Mouse (Mus musculus) hindbrain, embryonic 13.5 days (tissue): ENCODE data around the gene Prlr. TPM values are rescaled to one million over a fixed set of nuclear protein-coding genes. Genes with fewer than 3 reads are reported as not detected.

Experiments used
- ATAC-seq: fragments of 200-750 bp; cut with Nextera tagmentation; 2 replicates; pipeline ENCODE4 v1.8.0; 2017; ENCODE audit warnings: moderate TSS enrichment; ENCODE audit not compliant: low FRiP score
- H3K27ac ChIP-seq: fragments of 300-500 bp; sonication (generic); 2 replicates; pipeline ENCODE4 v1.5.1; 2015; ENCODE audit warnings: inconsistent platforms, mild to moderate bottlenecking, moderate library complexity
- H3K27me3 ChIP-seq: fragments of 300-500 bp; sonication (generic); 2 replicates; pipeline ENCODE4 v1.6.1; 2015; ENCODE audit warnings: mild to moderate bottlenecking, inconsistent platforms
- H3K36me3 ChIP-seq: fragments of 300-500 bp; sonication (generic); 2 replicates; pipeline ENCODE4 v1.6.1; 2015; ENCODE audit warnings: mild to moderate bottlenecking, inconsistent platforms
- H3K4me1 ChIP-seq: fragments of 300-500 bp; sonication (generic); replicated peaks from 2 replicates; pipeline ENCODE4 v1.6.1; 2015; ENCODE audit warnings: inconsistent platforms
- H3K4me2 ChIP-seq: fragments of 300-500 bp; sonication (generic); 2 replicates; pipeline ENCODE4 v1.6.1; 2015; ENCODE audit warnings: inconsistent platforms, mild to moderate bottlenecking, moderate library complexity
- H3K4me3 ChIP-seq: fragments of 300-500 bp; sonication (generic); 2 replicates; pipeline ENCODE4 v1.5.1; 2015; ENCODE audit warnings: mild to moderate bottlenecking, inconsistent platforms
- H3K9ac ChIP-seq: fragments of 300-500 bp; sonication (generic); 2 replicates; pipeline ENCODE4 v1.6.1; 2015; ENCODE audit warnings: mild to moderate bottlenecking, inconsistent platforms
- H3K9me3 ChIP-seq: fragments of 300-500 bp; sonication (generic); 2 replicates; pipeline ENCODE4 v1.6.1; 2016; ENCODE audit warnings: inconsistent platforms
- WGBS: fragments of 180-500 bp; shearing (Covaris S2); methylation state at CpG from one replicate; pipeline ENCODE4 v1.1.7; 2015; 5-methylcytosine and 5-hydroxymethylcytosine counted together
- polyA plus RNA-seq: library from polyadenylated mRNA; unstranded; fragments of >200 nt; fragmentation: Nextera tagmentation; extraction: Ambion mirVana; gene quantifications from 2 replicates; pipeline ENCODE4 v1.2.1, GENCODE M21; 2015

The Prlr gene
- polyA plus RNA-seq, 1 experiment from 2014 or later, result 0.75 TPM

DNA sequence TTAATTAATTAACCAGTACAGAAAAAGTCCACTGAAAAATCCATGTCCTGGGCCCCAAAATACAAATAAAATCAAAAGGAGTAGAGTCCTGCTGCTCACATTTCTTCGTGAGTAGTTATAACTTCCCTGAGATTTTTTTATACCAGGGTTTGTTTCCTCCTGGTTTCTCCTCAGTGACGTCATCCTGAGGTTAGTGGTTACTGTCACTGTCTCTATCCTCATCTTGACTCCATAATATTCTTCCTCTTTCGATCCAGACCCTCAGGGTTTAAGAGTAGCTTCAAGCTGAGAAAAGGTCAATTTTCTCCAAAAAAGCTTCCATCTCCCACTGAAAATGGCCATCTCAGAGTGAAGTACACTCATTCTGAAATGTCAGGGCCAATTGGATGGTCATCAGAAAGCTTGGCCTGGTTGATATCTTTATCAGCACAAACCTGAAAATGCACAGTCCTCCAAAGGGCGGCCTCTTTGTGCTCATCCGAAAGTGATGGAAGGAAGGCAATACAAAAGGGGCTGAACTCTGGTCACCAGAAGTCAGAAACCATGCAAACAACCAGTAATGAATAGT lies 63.3 kb downstream of the Prlr start:
- Histone ChIP-seq H3K36me3 (no peaks in the 10 kb centered on the region), H3K4me2 (no peak overlapping the region), H3K9ac (no peak overlapping the region), H3K27me3 (no peaks in the 10 kb centered on the region), H3K27ac (no peak overlapping the region), H3K4me1 (no peaks in the 10 kb centered on the region), H3K9me3 (no peaks in the 10 kb centered on the region), H3K4me3 (no peak overlapping the region)
- no peak for ATAC-seq
- 91% methylated on average over 5 of the region's 5 CpGs for WGBS

- H3K4me3 ChIP-seq, result no peak overlapping the region
Measured at GRCm38 (mm10) chr15:10242250-10242649, 65.2 kb downstream of the Prlr start.

DNA sequence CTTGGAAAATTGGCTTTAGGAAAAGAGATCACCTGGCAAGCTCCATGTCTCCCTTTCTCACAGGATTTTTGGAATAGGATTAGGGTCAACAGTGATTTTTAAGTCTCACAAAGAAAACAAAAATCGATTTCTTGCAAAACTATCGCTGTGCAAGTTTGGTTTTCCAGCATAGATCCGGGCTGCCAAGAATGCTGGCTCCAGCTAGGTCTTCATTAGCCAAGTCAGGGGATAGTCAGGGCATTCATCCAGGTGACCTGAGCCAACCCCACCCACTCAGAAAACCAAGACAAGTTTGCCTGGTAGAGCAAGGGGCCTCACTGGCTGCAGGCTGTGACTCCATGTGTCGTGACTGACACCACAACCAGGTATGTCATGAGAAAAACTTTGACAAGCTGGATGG lies 72.2 kb downstream of the Prlr start:
- no peaks in the 10 kb centered on the region for H3K9me3 ChIP-seq
- H3K4me2 ChIP-seq, result no peak overlapping the region
- no peaks in the 10 kb centered on the region for H3K4me1 ChIP-seq
- H3K4me3 ChIP-seq, result no peak overlapping the region
- WGBS, result 94% methylated on average over 4 of the region's 4 CpGs
- H3K9ac ChIP-seq, result no peak overlapping the region
- ATAC-seq, result no peak
- no peaks in the 10 kb centered on the region for H3K36me3 ChIP-seq
- H3K27ac ChIP-seq, result no peak overlapping the region
- H3K27me3 ChIP-seq, result no peaks in the 10 kb centered on the region

More at GRCm38 (mm10) chr15:10242250-10242649, 65.2 kb downstream of the Prlr start:
- Histone ChIP-seq H3K4me1 (no peaks in the 10 kb centered on the region), H3K9ac (no peak overlapping the region), H3K9me3 (no peaks in the 10 kb centered on the region), H3K27me3 (no peaks in the 10 kb centered on the region), H3K27ac (no peak overlapping the region), H3K36me3 (no peaks in the 10 kb centered on the region), H3K4me2 (no peak overlapping the region)
- ATAC-seq, result no peak

DNA sequence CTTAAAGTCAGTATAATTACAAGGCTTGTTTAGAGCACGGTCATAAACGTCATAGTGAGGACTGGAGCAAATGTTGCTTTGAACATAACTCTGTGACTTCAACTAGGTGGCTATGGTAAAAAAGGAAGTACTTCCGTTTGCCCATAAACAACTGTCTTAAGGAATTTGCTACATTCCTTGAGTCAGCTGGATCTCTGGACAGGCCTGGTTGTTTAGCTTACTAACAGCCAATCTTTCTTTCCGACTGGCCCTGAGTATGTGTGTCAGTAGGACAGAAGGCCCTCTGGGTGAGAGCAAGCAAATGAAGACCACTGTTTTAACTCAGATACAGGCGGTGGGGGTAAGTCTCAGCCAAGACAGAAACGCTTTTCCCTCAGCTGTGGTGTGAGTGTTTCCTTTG lies 73.7 kb downstream of the Prlr start:
- Histone ChIP-seq H3K27me3 (no peaks in the 10 kb centered on the region), H3K36me3 (no peaks in the 10 kb centered on the region), H3K27ac (no peak overlapping the region), H3K4me1 (no peaks in the 10 kb centered on the region), H3K9me3 (no peaks in the 10 kb centered on the region), H3K9ac (no peak overlapping the region), H3K4me3 (no peak overlapping the region), H3K4me2 (no peak overlapping the region)
- WGBS, result 88% methylated on average over 6 of the region's 6 CpGs
- no peak for ATAC-seq

GRCm38 (mm10) chr15:10252526-10252925 lies 75.5 kb downstream of the Prlr start:
- H3K36me3 ChIP-seq, result no peaks in the 10 kb centered on the region
- H3K4me1 ChIP-seq, result no peaks in the 10 kb centered on the region
- no peaks in the 10 kb centered on the region for H3K9me3 ChIP-seq
- H3K27me3 ChIP-seq, result no peaks in the 10 kb centered on the region
- H3K9ac ChIP-seq, result no peak overlapping the region
- WGBS, result 43% methylated on average over 1 of the region's 1 CpGs
- no peak overlapping the region for H3K4me2 ChIP-seq
- no peak overlapping the region for H3K4me3 ChIP-seq
- no peak overlapping the region for H3K27ac ChIP-seq
- ATAC-seq, result no peak

DNA sequence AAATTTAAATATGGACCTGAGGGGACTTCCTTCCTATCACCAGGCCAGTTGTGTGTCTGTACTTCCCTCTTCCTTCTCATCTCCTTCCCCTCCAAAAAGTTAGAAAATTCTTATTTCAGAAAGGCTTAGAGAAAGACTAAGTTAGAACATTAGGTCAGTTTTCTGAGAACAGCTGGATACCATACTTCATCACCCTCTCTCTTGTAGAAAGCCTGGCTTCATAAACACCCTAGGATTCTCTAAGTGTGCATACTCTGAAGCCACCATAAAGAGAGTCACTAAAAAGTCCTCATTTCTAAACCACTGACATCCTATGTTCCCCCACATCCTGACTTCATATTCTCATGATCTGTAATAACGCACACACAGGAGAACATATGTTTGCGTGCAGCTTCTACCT lies 85.2 kb downstream of the Prlr start:
- Histone ChIP-seq H3K27ac (no peak overlapping the region), H3K36me3 (no peaks in the 10 kb centered on the region), H3K4me2 (no peak overlapping the region), H3K4me1 (no peaks in the 10 kb centered on the region), H3K4me3 (no peak overlapping the region), H3K27me3 (no peaks in the 10 kb centered on the region), H3K9me3 (no peaks in the 10 kb centered on the region), H3K9ac (no peak overlapping the region)
- ATAC-seq, result no peak
- WGBS, result 96% methylated on average over 2 of the region's 2 CpGs

- no peak overlapping the region for H3K27ac ChIP-seq
- H3K9me3 ChIP-seq, result no peaks in the 10 kb centered on the region
- no peak overlapping the region for H3K9ac ChIP-seq
- WGBS, result 93% methylated on average over 1 of the region's 1 CpGs
- no peaks in the 10 kb centered on the region for H3K36me3 ChIP-seq
- H3K27me3 ChIP-seq, result no peaks in the 10 kb centered on the region
- no peak overlapping the region for H3K4me2 ChIP-seq
- ATAC-seq, result no peak
- H3K4me1 ChIP-seq, result no peaks in the 10 kb centered on the region
- H3K4me3 ChIP-seq, result no peak overlapping the region
Measured at GRCm38 (mm10) chr15:10262641-10263040, 85.6 kb downstream of the Prlr start.

DNA sequence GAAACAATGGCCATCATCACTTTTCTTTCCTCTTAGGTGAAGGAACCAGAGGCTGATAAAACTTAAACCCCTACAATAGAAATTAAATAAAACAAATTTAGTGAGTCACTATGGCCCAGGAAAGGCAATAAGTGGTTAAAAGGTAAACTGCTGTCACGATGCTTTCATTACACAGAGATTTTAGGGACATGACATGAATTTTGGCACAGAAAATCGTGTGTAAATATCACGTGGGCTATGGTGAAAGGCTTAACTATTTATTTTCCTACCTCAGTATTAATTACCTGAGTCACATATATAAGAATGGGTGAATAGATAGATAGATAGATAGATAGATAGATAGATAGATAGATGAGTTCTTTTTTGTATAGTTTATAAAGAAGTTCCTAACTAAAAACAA lies 86.4 kb downstream of the Prlr start:
- no peak overlapping the region for H3K4me2 ChIP-seq
- no peaks in the 10 kb centered on the region for H3K27me3 ChIP-seq
- no peak overlapping the region for H3K27ac ChIP-seq
- H3K9ac ChIP-seq, result no peak overlapping the region
- 81% methylated on average over 3 of the region's 3 CpGs for WGBS
- ATAC-seq, result no peak
- H3K9me3 ChIP-seq, result no peaks in the 10 kb centered on the region
- no peaks in the 10 kb centered on the region for H3K4me1 ChIP-seq
- no peaks in the 10 kb centered on the region for H3K36me3 ChIP-seq
- no peak overlapping the region for H3K4me3 ChIP-seq

- H3K36me3 ChIP-seq, result no peaks in the 10 kb centered on the region
- no peaks in the 10 kb centered on the region for H3K27me3 ChIP-seq
- ATAC-seq, result no peak
- H3K4me3 ChIP-seq, result no peak overlapping the region
- H3K4me1 ChIP-seq, result no peaks in the 10 kb centered on the region
- no peaks in the 10 kb centered on the region for H3K9me3 ChIP-seq
- H3K27ac ChIP-seq, result no peak overlapping the region
- H3K4me2 ChIP-seq, result no peak overlapping the region
- H3K9ac ChIP-seq, result no peak overlapping the region
- 83% methylated on average over 5 of the region's 5 CpGs for WGBS
Measured at GRCm38 (mm10) chr15:10264885-10265284, 87.8 kb downstream of the Prlr start.

DNA sequence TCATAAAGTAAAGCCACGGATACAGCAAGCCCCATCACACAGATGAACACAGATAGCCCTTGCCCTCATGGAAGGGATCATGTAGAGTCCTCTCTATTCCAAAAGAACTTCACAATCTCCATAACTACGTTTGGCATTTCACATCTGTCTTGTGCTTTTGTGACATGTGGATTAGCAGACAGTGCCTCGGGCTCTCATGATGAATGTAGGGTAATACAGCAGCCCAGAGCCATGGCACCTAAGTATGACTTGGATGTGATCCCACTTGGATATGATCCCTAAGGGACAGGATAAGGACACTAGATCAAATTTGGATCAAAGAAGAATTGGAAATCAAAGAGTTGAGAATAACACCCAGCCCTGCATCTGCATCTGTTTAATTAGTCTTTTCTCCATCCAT lies 90.2 kb downstream of the Prlr start:
- no peak overlapping the region for H3K27ac ChIP-seq
- 66% methylated on average over 3 of the region's 3 CpGs for WGBS
- no peak overlapping the region for H3K9ac ChIP-seq
- no peaks in the 10 kb centered on the region for H3K36me3 ChIP-seq
- no peaks in the 10 kb centered on the region for H3K4me1 ChIP-seq
- no peak overlapping the region for H3K4me2 ChIP-seq
- H3K27me3 ChIP-seq, result no peaks in the 10 kb centered on the region
- H3K9me3 ChIP-seq, result no peaks in the 10 kb centered on the region
- no peak overlapping the region for H3K4me3 ChIP-seq
- no peak for ATAC-seq

GRCm38 (mm10) chr15:10276386-10276785 lies 99.3 kb downstream of the Prlr start:
- H3K27me3 ChIP-seq, result no peaks in the 10 kb centered on the region
- ATAC-seq, result no peak
- no peaks in the 10 kb centered on the region for H3K4me1 ChIP-seq
- H3K9ac ChIP-seq, result no peak overlapping the region
- no peak overlapping the region for H3K4me3 ChIP-seq
- H3K27ac ChIP-seq, result no peak overlapping the region
- H3K36me3 ChIP-seq, result no peaks in the 10 kb centered on the region
- H3K9me3 ChIP-seq, result no peaks in the 10 kb centered on the region
- no peak overlapping the region for H3K4me2 ChIP-seq

DNA sequence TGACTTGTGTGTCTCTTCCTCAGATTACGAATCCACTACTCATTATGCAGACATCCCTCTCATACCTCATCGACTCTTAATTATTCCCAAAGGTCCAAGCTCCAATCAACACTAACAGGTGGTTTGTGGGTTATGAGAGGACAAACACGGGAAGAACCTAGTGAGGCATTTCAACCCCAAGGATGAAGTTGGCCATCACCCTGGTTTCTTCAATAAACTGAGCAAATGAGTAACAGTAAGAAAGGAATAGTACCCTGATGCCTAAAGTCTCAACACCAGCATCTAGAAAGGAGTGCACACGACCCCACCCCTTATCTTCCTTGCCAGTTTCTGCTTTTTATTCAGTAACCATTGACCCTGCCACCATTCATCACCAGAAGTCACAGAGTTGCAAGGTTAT lies 100.4 kb downstream of the Prlr start:
- Histone ChIP-seq H3K4me2 (no peak overlapping the region), H3K27me3 (no peaks in the 10 kb centered on the region)
- WGBS, result 82% methylated on average over 4 of the region's 4 CpGs

GRCm38 (mm10) chr15:10281546-10281945 lies 104.5 kb downstream of the Prlr start:
- no peak for ATAC-seq
- Histone ChIP-seq H3K4me1 (no peaks in the 10 kb centered on the region), H3K36me3 (no peaks in the 10 kb centered on the region), H3K27ac (no peak overlapping the region), H3K4me3 (no peak overlapping the region), H3K9ac (no peak overlapping the region), H3K27me3 (no peaks in the 10 kb centered on the region), H3K4me2 (no peak overlapping the region), H3K9me3 (no peaks in the 10 kb centered on the region)
- WGBS, result 82% methylated on average over 5 of the region's 5 CpGs

More for the DNA sequence above, 100.4 kb downstream of the Prlr start:
- Histone ChIP-seq H3K36me3 (no peaks in the 10 kb centered on the region), H3K4me3 (no peak overlapping the region), H3K4me1 (no peaks in the 10 kb centered on the region), H3K9ac (no peak overlapping the region), H3K9me3 (no peaks in the 10 kb centered on the region), H3K27ac (no peak overlapping the region)
- ATAC-seq, result no peak

DNA sequence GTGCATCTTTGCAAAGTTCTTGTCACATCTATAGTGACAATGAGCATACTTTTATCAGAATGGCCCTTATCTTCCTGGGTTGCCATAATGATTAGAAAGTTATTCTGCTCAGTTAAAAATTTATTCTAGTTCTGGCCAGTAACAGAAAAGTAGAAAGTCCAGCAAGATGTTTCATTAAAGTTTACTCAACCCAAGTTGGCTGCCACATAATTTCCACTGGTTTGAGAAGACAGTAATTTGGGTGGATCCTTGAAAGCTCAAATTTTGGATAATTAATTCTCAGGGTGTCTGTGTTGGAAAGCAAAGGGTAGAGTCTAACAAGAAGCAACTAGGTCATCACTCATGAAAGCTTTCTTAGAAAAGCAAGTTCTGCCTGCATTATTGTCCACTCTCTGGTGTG lies 106.6 kb downstream of the Prlr start:
- Histone ChIP-seq H3K27ac (no peak overlapping the region), H3K4me2 (no peak overlapping the region), H3K9ac (no peak overlapping the region), H3K4me3 (no peak overlapping the region), H3K4me1 (no peaks in the 10 kb centered on the region), H3K9me3 (no peaks in the 10 kb centered on the region), H3K27me3 (no peaks in the 10 kb centered on the region), H3K36me3 (no peaks in the 10 kb centered on the region)
- no peak for ATAC-seq
